Mouse (Mus musculus): ENCODE measurements at regions not wholly inside any gene's neighbourhood (a gene's known extent, or its start where the extent isn't known, plus 50 kb on each side); places are given as distances from the start of the nearest gene placed in this dataset.

- no peak for TF ChIP-seq CTCF (IDR thresholded peaks at IDR 0.05; ENCODE audit: control insufficient read depth, insufficient read depth, insufficient replicate concordance, low read depth, low read length)
- no peak for TF ChIP-seq POLR2A (IDR thresholded peaks at IDR 0.05; ENCODE audit: control insufficient read depth, low read depth, low read length)
Measured at GRCm38 (mm10) chr1:163576411-163576810, 148.6 kb downstream of the Mettl11b start.
